Mouse (Mus musculus) forebrain, postnatal 0 days (tissue): ENCODE measurements at regions not wholly inside any gene's neighbourhood (a gene's known extent, or its start where the extent isn't known, plus 50 kb on each side); places are given as distances from the start of the nearest gene placed in this dataset.
A peak's percentile ranks its signal among the peaks of the same experiment; 100 is the strongest.

Experiments used
- ATAC-seq: fragments of 200-750 bp; cut with Nextera tagmentation; 2 replicates; pipeline ENCODE4 v1.8.0; 2017; ENCODE audit warnings: mild to moderate bottlenecking, moderate library complexity
- DNase-seq: peaks from one replicate; pipeline ENCODE4 v3.0.0-alpha.2; 2015
- H3K27ac ChIP-seq: fragments of 300-500 bp; sonication (generic); 2 replicates; pipeline ENCODE4 v1.5.1; 2014; ENCODE audit warnings: low read depth, mild to moderate bottlenecking, antibody characterized with exemption, low read length, moderate library complexity, mixed read lengths
- H3K27me3 ChIP-seq: fragments of 300-500 bp; sonication (generic); 2 replicates; pipeline ENCODE4 v1.6.1; 2014; ENCODE audit warnings: mild to moderate bottlenecking, low read length, mixed read lengths; ENCODE audit not compliant: insufficient read depth
- H3K36me3 ChIP-seq: fragments of 300-500 bp; sonication (generic); 2 replicates; pipeline ENCODE4 v1.6.1; 2014; ENCODE audit warnings: mild to moderate bottlenecking, moderate library complexity; ENCODE audit not compliant: insufficient read depth
- H3K4me1 ChIP-seq: fragments of 300-500 bp; sonication (generic); 2 replicates; pipeline ENCODE4 v1.6.1; 2014; ENCODE audit warnings: antibody characterized with exemption; ENCODE audit not compliant: insufficient read depth
- H3K4me2 ChIP-seq: fragments of 300-500 bp; sonication (generic); 2 replicates; pipeline ENCODE4 v1.6.1; 2014; ENCODE audit warnings: low read depth, mild to moderate bottlenecking, moderate library complexity
- H3K4me3 ChIP-seq: fragments of 300-500 bp; sonication (generic); 2 replicates; pipeline ENCODE4 v1.5.1; 2014; ENCODE audit warnings: low read depth, low read length, mixed read lengths
- H3K9ac ChIP-seq: fragments of 300-500 bp; sonication (generic); 2 replicates; pipeline ENCODE4 v1.6.1; 2014; ENCODE audit warnings: mild to moderate bottlenecking
- H3K9me3 ChIP-seq: fragments of 300-500 bp; sonication (generic); 2 replicates; pipeline ENCODE4 v1.6.1; 2016; ENCODE audit warnings: low read length
- CTCF ChIP-seq: sonication (generic); IDR thresholded peaks from 2 replicates; pipeline ENCODE4 v1.5.1; 2016; ENCODE audit warnings: antibody characterized with exemption, control low read depth, low read depth
- WGBS: fragments of 180-500 bp; shearing (Covaris S2); extraction: QIAGEN DNeasy Blood & Tissue Kit; methylation state at CpG from one replicate; pipeline ENCODE4 v1.1.7; 2014; 5-methylcytosine and 5-hydroxymethylcytosine counted together

DNA sequence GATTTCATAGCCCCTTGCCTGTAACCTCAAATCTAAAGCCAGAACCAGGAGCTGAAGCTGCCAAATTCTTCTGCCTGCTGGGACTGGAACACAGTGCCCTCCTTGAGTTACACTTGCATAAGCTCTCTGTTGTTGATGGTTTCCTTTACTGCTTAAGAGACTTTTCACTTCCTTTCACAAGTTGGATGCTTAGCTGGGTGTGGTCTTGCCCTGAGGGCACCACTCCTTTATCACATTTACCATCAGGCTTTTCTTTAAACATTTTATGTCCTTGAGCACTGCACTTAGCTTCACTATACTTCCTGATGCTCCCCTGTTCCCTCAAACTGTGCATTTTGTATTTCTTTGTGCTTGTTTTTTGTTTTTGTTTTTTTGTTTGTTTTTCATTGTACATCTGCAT lies 92.1 kb upstream of the Spry2 start:
- Histone ChIP-seq H3K27me3 (no peaks in the 10 kb centered on the region), H3K4me3 (no peak overlapping the region), H3K36me3 (no peaks in the 10 kb centered on the region), H3K4me2 (no peak overlapping the region), H3K9ac (no peak overlapping the region), H3K9me3 (no peaks in the 10 kb centered on the region), H3K27ac (no peak overlapping the region), H3K4me1 (no peaks in the 10 kb centered on the region)
- DNase-seq (no peak), ATAC-seq (no peak)
- TF ChIP-seq CTCF, result no peak

DNA sequence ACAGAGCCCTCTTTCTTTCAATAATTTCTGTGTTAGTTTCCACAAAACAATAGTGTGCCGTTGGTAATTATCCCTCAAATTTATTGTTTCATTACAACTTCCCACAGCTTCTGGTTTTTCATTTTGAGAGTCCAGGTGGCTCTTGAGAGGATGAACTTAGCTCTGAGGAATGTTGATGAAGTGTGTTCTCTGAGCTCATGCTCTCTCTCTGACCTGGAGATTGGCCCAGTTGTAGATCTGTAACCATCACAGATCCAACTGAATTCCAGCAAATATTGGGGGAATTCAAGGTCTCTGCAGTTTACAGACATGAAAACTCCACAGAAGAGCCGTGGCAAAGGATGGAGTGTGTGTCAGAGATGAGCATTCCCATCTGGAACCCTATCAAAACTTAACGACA lies 96.5 kb upstream of the Spry2 start:
- no peak overlapping the region for H3K9ac ChIP-seq
- H3K9me3 ChIP-seq, result no peaks in the 10 kb centered on the region
- no peaks in the 10 kb centered on the region for H3K27me3 ChIP-seq
- no peak overlapping the region for H3K27ac ChIP-seq
- H3K4me3 ChIP-seq, result no peak overlapping the region
- ATAC-seq (no peak), DNase-seq (no peak)
- H3K36me3 ChIP-seq, result no peaks in the 10 kb centered on the region
- H3K4me1 ChIP-seq, result no peaks in the 10 kb centered on the region
- TF ChIP-seq CTCF, result no peak
- no peak overlapping the region for H3K4me2 ChIP-seq
- 80% methylated on average over 3 of the region's 3 CpGs for WGBS

- H3K9me3 ChIP-seq, result no peaks in the 10 kb centered on the region
- no peak overlapping the region for H3K27ac ChIP-seq
- H3K9ac ChIP-seq, result no peak overlapping the region
- ATAC-seq (no peak; the same call in 1 of the 2 replicates), DNase-seq (no peak)
- no peaks in the 10 kb centered on the region for H3K27me3 ChIP-seq
- no peak overlapping the region for H3K4me3 ChIP-seq
- no peak overlapping the region for H3K4me2 ChIP-seq
- H3K4me1 ChIP-seq, result no peaks in the 10 kb centered on the region
- no peak for TF ChIP-seq CTCF
- WGBS, result 90% methylated on average over 6 of the region's 6 CpGs
- no peaks in the 10 kb centered on the region for H3K36me3 ChIP-seq
These were observed 103.2 kb upstream of the Spry2 start for GRCm38 (mm10) chr14:105999801-106000200.

GRCm38 (mm10) chr14:106007769-106008168 lies 98.2 kb upstream of the Trim52 start:
- Histone ChIP-seq H3K4me1 (no peaks in the 10 kb centered on the region), H3K4me3 (no peak overlapping the region), H3K27ac (no peak overlapping the region), H3K9ac (no peak overlapping the region), H3K4me2 (no peak overlapping the region), H3K9me3 (no peaks in the 10 kb centered on the region), H3K27me3 (no peaks in the 10 kb centered on the region), H3K36me3 (no peaks in the 10 kb centered on the region)
- DNase-seq (no peak), ATAC-seq (no peak)
- TF ChIP-seq CTCF, result no peak
- 97% methylated on average over 2 of the region's 2 CpGs for WGBS

- Histone ChIP-seq H3K36me3 (no peaks in the 10 kb centered on the region), H3K9me3 (no peaks in the 10 kb centered on the region), H3K27ac (no peak overlapping the region), H3K4me3 (no peak overlapping the region), H3K9ac (no peak overlapping the region), H3K4me1 (no peaks in the 10 kb centered on the region), H3K4me2 (no peak overlapping the region), H3K27me3 (no peaks in the 10 kb centered on the region)
- no peak for TF ChIP-seq CTCF
- WGBS, result 69% methylated on average over 3 of the region's 3 CpGs
- DNase-seq (no peak), ATAC-seq (no peak)
These were observed 97.0 kb upstream of the Trim52 start for GRCm38 (mm10) chr14:106008951-106009350.

- H3K9me3 ChIP-seq, result no peaks in the 10 kb centered on the region
- ATAC-seq (no peak), DNase-seq (no peak)
- no peak for TF ChIP-seq CTCF
- WGBS, result 75% methylated on average over 6 of the region's 6 CpGs
- no peaks in the 10 kb centered on the region for H3K4me1 ChIP-seq
- H3K4me2 ChIP-seq, result no peak overlapping the region
- H3K27ac ChIP-seq, result no peak overlapping the region
- no peaks in the 10 kb centered on the region for H3K27me3 ChIP-seq
- H3K36me3 ChIP-seq, result no peaks in the 10 kb centered on the region
- no peak overlapping the region for H3K9ac ChIP-seq
- no peak overlapping the region for H3K4me3 ChIP-seq
These were observed 95.0 kb upstream of the Trim52 start for GRCm38 (mm10) chr14:106010961-106011360.

GRCm38 (mm10) chr14:106011991-106012427 lies 94.0 kb upstream of the Trim52 start:
- 83% methylated on average over 6 of the region's 6 CpGs for WGBS
- no peak for DNase-seq

DNA sequence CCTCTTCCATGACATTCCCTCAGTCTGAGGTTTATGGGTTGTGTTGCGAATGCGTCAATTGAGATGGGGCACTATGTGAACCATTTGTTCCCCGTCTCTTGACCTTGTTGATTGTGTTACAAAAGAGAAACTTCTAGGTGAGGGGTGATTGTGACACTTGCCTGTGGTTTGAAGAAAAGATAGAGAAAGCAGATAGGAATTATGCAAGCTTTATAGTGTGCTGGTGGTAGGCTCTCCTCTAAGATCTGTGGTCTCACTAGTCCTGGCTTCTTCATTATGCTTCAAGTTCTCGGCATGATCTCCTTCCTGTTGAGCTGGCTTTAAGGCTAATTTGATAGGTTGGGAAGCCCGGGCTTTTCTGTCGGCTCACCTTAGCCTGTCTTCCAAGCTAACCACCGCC lies 83.2 kb upstream of the Trim52 start:
- WGBS, result 93% methylated on average over 7 of the region's 7 CpGs
- no peak overlapping the region for H3K27ac ChIP-seq

More at GRCm38 (mm10) chr14:106011991-106012427, 94.0 kb upstream of the Trim52 start:
- Histone ChIP-seq H3K9me3 (no peaks in the 10 kb centered on the region), H3K36me3 (no peaks in the 10 kb centered on the region), H3K9ac (no peak overlapping the region), H3K27me3 (no peaks in the 10 kb centered on the region), H3K27ac (no peak overlapping the region), H3K4me2 (no peak overlapping the region), H3K4me1 (no peaks in the 10 kb centered on the region), H3K4me3 (no peak overlapping the region)
- TF ChIP-seq CTCF, result no peak
- peak; percentile 69; the same call in 1 of the 2 replicates for ATAC-seq

More for the DNA sequence above, 83.2 kb upstream of the Trim52 start:
- Histone ChIP-seq H3K27me3 (no peaks in the 10 kb centered on the region), H3K4me1 (no peaks in the 10 kb centered on the region), H3K36me3 (no peaks in the 10 kb centered on the region), H3K4me3 (no peak overlapping the region), H3K4me2 (no peak overlapping the region), H3K9me3 (no peaks in the 10 kb centered on the region), H3K9ac (no peak overlapping the region)
- no peak for ATAC-seq
- no peak for DNase-seq
- no peak for TF ChIP-seq CTCF
